Mouse (Mus musculus) kidney, postnatal 4 days (tissue): ENCODE measurements around the gene Tsr3.
A peak's percentile ranks its signal among the peaks of the same experiment; 100 is the strongest.
"Not testable (repeated sequence)": the region's sequence is repeated elsewhere in the genome, so short reads cannot be mapped to it uniquely, and the experiment has no call there.

Experiments
- DNase-seq, 2 experiments: peaks; one replicate each; pipeline ENCODE4 v3.0.0; 2021; ENCODE audit warnings: mixed read lengths in 2 of 2

Gene Tsr3

DNA sequence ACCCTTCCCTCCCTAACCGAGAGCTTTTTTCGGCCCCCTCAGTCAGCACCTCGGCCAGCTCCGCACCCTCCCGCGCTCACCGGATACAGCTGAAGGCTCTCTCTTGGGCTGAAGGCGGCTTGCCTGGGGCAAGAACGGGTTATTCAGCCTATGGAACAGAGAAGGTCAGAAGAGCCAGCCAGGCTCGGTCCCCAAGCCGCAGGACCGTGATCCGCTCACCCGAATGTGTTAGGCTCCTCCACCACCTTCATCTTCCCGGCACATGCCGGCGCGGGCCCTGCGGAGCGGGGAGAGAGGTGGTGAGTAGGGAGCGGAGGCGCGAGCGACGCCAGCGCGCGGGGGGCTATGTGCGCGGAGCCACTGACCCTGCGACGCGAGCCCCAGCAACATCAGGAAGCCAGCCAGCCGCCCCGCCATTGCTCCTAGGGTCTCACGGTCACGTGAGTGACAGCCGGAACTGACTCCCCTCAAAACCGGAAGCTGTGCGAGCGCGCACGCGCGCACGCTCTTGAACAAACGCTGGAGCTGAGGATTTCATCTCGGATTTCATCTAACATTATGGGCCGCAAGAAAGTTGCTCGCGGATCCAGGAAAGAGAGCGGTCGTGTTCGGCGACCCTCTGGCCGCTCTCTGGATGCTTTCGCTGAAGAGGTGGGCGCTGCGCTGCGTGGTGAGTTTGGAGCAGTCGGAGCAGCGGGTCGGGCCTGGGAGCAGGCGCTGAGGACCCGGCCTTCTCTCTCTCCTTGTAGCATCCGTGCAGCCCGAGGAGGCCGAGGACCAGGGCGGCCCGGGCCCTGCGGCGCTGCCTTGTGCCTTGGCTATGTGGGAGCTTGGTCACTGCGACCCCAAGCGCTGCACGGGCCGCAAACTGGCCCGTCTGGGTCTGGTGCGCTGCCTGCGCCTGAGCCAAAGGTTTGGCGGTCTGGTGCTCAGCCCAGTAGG, at the start of gene Tsr3, which contains the start of gene Gnptg:
Gene Tsr3 (plus strand): TSS at position 476 of the 942 bp plus-strand sequence.
Gene Gnptg (minus strand): TSS at position 430 of the 942 bp plus-strand sequence.
- peak; percentile 90 to 95 for DNase-seq

GRCm38 (mm10) chr17:25202401-25202800, 37.6 kb upstream of the Tsr3 start:
- no peak for DNase-seq

- DNase-seq = no peak
These were observed 30.0 kb upstream of the Tsr3 start for GRCm38 (mm10) chr17:25210006-25210405.

DNA sequence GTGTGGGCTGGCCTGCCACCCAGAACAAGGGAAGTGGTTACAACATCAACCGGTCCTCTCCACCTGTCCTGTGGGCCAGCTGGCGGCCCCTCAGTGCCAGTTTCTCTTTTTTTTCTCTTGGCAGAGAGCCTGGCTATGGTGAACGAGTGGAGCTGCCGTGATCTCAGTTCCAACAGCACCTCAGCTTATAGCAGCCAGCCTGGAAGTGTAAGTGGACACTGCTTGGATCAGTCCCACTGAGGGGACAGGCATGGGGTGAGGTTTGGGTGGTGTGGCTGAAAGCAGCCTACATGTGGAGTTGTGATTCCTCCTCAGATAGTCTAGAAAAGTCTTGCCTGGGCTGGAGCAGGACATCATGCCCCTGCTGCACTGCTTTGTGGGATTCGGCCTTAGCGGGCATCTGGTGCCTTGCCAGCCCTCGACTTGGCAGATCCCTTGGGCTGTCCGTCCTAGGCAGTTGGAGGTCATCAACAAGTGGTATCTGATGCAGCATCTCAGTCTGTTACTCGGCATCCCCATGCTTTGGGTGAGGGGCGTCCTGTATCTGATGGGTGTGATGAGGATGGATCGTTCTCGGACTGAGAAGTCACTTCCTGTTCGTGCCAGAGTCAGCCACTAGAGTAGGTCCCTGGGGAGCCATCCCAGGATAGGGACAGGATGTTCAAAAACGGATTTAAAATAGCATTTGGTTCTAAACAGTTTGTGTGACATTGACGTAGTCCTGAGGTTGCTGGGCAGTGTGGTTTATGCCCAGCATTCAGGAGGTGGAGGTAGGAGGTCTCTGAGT, 29.1 kb upstream of the Tsr3 start:
- DNase-seq = peak in 1 of 2 experiments; percentile 36

DNA sequence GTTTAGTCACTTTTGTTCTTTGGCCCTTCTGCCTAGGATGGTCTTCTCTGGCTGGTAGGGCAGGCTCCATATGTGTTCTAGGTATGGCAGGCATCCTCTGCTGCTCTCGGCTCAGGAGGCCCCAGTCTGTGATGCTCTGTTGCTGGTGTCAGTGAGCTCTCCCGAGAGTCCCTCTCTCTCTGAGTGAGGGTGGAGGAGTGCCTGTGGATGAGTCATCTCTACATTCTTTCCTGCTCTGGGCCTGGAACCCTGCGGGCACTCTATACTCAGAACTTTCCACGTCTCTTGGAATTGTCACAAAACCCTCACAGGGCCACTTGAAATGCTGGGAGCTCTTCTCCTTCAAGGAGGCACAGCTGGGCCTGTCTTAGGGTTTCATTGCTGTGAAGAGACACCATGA, 28.3 kb upstream of the Tsr3 start:
- DNase-seq = no peak

GRCm38 (mm10) chr17:25215431-25215830, 24.5 kb upstream of the Tsr3 start:
- DNase-seq = no peak

DNA sequence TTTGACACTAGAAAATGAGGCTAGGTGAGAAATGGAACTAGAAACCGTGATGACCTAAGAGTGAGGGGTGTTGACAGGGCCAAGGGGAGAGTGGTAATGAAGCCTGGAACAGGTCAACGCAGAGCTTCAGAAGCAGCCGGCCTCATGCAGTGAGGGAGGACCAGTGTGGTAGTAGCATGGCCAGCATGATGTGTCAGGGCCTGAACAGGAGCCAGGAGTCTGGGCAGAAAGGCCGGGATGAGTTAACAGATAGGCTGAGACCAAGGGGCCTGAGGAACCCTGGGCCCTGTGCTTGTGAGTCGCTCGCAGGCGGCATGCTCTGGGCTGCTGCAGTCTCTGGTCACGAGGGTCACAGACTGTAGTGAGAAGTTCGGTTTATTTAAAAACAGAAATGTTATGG, 21.0 kb upstream of the Tsr3 start:
- DNase-seq = no peak

DNA sequence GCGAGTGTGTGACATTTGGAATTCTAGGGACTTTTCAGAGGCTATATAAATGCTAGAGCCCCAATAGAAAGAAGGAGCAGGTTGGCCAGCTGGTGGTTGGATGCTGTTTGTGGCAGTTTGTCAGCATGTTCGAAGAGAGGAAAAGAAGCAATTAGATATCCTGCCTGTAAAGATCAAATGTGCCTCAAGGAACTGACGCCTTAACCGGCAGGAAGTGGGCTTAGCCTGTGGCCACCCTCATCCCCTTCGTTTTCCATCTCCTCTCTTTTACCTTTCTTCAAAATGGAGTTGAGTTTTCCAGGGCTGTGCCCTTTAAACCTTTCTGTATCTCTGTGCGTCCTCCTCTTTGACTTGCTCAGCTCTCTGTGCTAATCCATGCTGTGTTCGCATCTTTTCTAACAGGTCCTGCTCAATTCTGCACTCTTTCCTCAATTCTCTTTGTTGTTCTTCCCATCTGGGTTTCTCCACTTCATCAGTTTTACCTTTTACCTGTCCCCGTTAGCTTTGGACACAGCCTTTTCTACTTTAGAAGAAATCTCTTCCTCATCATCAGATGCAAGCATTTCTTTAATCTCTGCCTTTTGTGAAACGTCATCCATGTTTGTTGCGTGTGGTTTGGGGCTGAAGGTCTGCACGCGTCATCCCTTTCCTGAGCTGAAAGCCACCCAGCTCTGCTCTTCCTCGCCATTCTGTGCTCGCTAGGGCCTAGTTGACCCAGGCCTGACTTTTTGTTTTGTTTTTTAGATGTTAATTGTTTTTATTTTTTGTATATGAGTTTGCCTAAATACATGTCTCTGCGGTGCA, 20.3 kb upstream of the Tsr3 start:
- DNase-seq = no peak

GRCm38 (mm10) chr17:25220746-25221145, 19.2 kb upstream of the Tsr3 start:
- no peak for DNase-seq

DNA sequence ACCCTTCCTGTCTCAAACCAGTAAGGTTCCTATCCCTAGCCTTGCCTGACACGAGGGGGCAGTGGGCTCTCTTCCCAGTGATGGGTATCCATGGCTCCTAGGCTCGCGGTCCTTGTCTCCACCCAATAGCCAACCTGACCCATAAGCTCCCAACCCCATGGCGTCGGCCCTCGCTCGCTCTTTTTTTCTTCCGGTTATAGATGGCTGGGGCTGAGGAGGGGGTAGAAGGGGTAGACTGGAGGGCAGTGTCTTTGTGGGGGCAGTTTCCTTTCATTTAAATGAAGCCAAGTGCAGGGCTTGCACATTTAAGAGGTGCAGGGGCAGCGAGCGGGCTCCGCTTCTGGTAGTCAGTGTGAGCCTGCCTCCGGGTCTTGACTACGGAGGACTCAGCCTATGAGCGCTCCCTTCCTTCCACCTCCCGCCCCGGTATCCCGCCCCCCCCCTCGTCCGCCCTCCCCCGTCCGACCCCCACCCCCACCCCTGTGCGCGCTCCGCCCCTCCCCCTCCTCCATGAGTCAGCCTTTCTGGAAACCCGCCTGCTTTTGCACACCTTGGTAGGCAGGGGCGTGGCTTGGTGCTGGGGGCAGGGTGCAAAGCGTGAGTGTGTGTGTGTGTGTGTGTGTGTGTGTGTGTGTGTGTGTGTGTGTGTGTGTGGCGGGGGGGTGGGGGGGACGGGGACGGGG, 18.0 kb upstream of the Tsr3 start:
- DNase-seq = peak; percentile 76 to 84

GRCm38 (mm10) chr17:25222504-25222940, 17.4 kb upstream of the Tsr3 start:
- DNase-seq = not testable (repeated sequence)

GRCm38 (mm10) chr17:25222951-25223601, 16.9 kb upstream of the Tsr3 start:
- DNase-seq = no peak

- DNase-seq = no peak
These were observed 15.3 kb upstream of the Tsr3 start for GRCm38 (mm10) chr17:25224586-25225222.

DNA sequence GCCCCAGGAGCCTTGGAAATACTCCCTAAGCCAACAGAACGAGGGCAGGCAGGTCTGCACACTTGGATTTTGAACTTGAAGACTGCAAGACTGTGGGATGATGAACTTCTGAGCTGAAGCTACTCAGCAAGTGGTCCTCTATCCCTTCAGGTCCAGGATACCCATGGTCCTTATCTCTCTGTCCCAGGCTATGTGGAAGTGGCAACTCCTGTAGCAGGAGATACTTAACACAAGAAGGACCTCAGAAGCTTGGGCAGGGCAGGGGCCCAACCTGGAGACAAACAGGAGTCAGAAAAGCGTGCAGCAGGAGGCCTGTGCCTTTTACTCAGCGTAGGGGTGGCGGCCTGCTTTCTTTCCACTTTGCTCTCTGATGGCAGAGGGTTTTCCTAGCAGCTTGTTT, 14.3 kb upstream of the Tsr3 start:
- DNase-seq = no peak

- no peak for DNase-seq
These were observed 12.0 kb upstream of the Tsr3 start for GRCm38 (mm10) chr17:25227991-25228390.

DNA sequence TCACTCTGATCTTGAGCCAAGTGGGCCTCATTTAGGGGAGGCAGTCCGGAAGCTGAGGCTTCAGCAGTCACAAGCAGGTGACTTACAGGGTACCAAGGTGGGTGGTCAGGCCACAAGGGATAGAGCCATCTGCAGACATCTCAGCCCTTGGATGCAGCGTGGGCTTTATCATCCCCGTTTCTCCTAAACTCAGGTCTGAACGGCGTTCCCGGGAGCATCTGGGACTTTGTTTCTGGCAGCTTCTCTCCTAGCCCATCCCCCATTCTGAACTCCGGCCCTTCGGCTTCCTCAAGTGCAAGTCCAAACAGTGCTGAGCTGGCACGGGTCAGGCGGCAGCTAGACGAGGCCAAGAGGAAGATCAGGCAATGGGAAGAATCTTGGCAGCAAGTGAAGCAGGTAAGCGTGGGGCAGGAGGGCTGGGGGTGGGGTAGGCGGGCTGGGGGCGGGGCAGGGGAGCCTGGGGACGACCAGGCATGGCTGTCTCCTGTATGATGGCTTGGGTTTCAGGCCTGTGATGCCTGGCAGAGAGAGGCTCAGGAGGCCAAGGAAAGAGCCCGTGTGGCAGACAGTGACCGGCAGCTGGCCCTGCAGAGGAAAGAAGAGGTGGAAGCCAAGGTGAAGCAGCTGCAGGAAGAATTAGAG, 9.8 kb upstream of the Tsr3 start:
- not testable (repeated sequence) for DNase-seq

- peak in 1 of 2 experiments; percentile 31 for DNase-seq
These were observed 9.3 kb upstream of the Tsr3 start for GRCm38 (mm10) chr17:25230700-25231099.

DNA sequence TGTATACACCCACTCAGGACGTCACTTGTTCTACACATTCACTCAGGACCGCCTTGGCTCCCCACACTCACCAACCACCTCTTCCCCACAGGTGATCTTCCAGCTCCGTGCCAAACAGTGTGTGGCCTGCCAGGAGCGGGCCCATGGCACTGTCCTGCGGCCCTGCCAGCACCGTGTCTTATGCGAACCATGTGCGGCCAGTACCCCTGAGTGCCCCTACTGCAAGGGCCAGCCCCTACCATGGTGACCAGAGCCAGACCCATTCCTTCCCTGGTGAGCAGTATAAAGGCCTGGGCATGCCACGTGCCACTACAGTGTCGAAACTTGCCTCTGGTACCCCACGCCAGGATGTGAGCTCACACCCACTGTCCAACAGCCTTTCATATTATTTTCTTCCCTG, 8.3 kb upstream of the Tsr3 start:
- not testable (repeated sequence) for DNase-seq

- no peak for DNase-seq
These were observed 4.3 kb upstream of the Tsr3 start for GRCm38 (mm10) chr17:25235635-25236034.

- DNase-seq = peak in 1 of 2 experiments; percentile 36
These were observed 3.3 kb downstream of the Tsr3 start for GRCm38 (mm10) chr17:25243131-25243780.
